Mouse (Mus musculus) erythroblast, embryonic 14.5 days (primary cell): ENCODE results near the gene Nupr1l.

ENCODE experiments used
- GATA1 ChIP-seq: IDR thresholded peaks from 2 replicates; pipeline ENCODE4 v1.6.1; 2012; ENCODE audit warnings: low read length, inconsistent platforms, mixed read lengths
- TAL1 ChIP-seq: IDR thresholded peaks from 3 replicates; pipeline ENCODE4 v1.6.1; 2012; ENCODE audit warnings: low read length, inconsistent platforms, mixed read lengths

DNA sequence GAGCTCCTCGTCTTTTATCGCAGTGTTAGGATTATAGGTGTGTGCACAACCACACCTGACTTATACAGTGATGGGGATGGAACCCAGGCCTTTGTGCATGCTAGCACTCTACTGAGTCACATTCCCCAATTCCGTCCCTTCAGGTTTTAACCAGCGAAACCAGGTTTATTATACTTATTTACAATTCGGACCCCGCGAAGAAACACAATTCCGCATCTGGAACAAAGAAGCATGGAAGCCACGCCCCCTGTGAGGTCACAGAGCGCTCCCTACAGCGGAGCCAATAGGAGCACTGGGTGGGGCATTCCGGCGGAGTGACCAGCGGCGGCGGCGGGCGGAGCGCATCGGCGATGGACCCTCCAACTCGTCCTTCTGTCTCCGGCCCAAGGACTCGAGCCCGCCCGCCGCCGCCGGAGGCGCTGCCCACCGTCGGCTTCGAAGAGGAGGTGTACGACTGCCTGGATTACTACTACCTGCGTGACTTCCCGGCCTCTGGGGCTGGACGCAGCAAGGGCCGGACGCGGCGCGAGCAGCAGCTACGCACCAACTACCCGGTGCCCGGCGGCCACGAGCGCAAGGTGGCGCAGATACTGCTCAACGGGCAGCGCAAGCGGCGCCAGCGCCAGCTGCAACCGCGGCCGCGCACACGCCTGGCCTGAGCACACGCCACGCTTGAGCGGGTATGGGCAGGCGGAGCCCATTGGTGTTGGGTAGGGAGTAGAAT, at the start of gene Nupr1l:
- TF ChIP-seq TAL1 (no peak), GATA1 (no peak)
